Mouse (Mus musculus) neural tube, embryonic 12.5 days (tissue): ENCODE measurements around the gene Prn. TPM values are rescaled to one million over a fixed set of nuclear protein-coding genes. Genes with fewer than 3 reads are reported as not detected.

Experiments
- polyA plus RNA-seq: library from polyadenylated mRNA; unstranded; fragments of >200 nt; fragmentation: Nextera tagmentation; extraction: Ambion mirVana; gene quantifications from 2 replicates; pipeline ENCODE4 v1.2.1, GENCODE M21; 2016

Prn gene
- polyA plus RNA-seq, 1 experiment from 2014 or later: not detected

Other genes with a start within 250 kb of the Prn start
- not detected in 2 replicates for gene Erv3, start 50.2 kb upstream of the Prn start, polyA plus RNA-seq
- 74.5 and 75.1 TPM in 2 replicates for gene Prnp, start within 50 bp of the Prn start, polyA plus RNA-seq
- gene Prnd, start 40.9 kb downstream of the Prn start, polyA plus RNA-seq: 9.8 and 11.0 TPM in 2 replicates
- 28.3 and 30.6 TPM in 2 replicates for gene Rassf2, start 120.3 kb downstream of the Prn start, polyA plus RNA-seq
- gene Slc23a2, start 235.2 kb downstream of the Prn start, polyA plus RNA-seq: 18.9 and 21.1 TPM in 2 replicates